Mouse (Mus musculus) frontal cortex, adult (tissue): ENCODE results near the gene Sox3.

ENCODE experiments used
- ATAC-seq: cut with Nextera tagmentation; 2 replicates; pipeline ENCODE4 v1.9.2; 2017; ENCODE audit warnings: mild to moderate bottlenecking, moderate library complexity, mixed read lengths; ENCODE audit not compliant: low TSS enrichment

Sox3 gene

DNA sequence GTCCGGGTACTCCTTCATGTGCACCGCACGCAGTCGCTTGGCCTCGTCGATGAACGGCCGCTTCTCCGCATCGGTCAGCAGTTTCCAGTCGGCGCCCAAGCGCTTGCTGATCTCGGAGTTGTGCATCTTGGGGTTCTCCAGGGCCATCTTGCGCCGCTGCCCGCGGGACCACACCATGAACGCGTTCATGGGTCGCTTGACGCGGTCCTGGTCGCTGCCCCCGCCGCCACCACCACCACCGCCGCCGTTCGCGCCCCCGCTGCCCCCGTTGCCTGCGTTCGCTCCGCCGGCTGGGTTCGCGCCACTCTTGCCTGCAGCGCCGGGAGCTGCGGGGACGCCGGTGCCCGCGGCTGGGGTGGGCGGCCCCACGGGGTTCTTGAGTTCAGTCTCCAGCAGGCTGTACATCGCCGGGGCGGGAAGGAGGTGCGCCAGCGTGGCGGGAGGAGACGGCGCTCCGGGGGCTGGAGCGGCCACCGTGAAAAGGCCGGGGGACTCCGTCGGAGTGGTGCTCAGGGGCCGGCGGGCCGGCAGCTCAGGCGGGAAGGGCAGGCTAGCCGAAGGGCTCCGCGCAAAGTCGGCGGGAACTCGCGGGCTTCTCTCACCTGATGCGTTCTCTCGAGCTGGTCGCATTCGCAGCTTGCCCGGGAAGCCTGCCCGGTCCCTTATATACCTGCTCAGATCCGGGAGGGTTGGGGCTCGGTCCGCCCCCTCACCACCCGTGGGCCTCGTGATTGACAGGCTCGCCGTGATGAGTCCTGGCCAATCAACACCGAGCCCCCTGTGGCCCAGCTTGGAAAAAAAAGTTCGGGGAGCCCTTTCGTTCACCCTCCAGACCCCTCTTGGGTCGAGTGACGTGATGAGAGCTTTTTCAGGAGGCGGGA, at the start of gene Sox3:
Gene Sox3, minus strand, starts transcription at position 630 of the 881 bp plus-strand sequence.
- ATAC-seq = no peak

DNA sequence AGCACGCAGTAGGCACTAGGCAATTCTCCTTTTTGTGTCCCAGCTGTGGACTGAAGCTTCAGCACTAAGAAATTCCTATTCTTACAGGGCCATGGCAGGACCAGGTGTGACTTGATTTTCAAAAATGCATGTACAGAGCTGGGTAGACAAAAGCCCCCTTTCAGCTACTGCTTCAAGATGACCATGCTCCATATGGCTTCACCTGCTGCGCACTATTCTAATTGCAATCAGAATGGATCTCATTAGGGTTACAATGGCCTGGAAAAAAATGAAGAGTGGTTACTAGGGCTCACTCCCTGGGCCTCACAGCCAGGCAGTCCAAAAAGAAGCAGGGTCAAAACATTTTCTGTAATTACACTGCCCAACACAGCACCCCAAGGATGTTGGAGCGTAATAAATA, 47.0 kb upstream of the Sox3 start:
- no peak for ATAC-seq

DNA sequence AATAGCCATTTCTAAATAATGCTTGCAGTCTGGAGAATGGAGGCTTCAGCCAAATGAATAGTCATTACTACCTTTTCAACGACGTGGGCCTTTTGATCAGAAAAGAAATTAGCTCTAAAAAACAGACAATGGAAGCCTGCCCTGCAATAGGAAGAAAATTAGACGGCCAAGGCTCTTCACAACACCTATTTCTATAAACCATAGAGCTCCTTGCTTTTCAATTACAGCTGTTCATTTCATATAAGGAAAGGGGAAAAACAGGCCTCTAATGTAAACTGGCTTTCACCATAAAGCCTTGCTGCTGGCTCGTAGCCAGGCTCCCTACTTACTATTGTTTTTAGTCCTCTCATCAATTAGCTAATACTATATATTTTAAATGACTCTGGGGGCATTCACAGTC, 6.3 kb upstream of the Sox3 start:
- ATAC-seq = no peak

DNA sequence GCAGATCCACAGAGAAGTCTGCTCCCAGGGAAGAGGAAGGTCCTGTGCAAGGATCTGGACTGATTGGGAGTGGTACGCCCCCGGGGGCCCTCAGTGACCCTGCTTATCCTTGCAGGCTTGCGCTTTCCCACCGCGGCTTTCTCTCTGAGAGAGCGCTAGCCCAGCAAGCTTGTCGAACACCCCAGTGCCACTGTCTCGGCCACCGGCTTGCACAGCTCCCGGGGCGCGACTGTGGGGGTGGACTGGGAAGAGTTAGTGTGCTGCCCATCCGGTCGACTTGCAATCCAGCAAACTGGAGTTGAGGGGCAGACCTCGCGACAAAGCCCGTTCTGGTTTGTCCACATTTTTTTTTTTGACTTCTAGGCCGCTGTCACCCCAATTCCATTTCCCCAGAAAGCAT, 5.4 kb upstream of the Sox3 start:
- no peak for ATAC-seq

DNA sequence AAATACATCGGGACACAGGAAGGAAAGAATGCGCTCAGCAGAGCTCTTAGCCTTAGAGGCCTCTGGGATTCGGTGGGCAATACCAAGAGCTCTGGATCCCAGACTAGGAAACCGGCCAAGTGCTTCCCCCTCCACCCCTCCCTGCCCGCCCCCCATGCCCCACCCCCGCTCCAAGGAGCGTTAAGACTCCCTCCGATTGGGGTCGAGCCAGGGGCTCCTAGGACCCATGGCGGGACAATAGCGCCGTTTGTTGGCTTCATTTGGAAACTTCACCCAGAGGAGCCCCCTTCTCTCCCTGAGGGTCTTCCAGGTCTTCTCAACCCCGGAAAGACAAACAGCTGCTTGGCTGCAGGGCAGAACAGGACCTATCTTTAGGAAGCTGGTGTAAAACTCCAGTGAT, 3.1 kb upstream of the Sox3 start:
- no peak for ATAC-seq

DNA sequence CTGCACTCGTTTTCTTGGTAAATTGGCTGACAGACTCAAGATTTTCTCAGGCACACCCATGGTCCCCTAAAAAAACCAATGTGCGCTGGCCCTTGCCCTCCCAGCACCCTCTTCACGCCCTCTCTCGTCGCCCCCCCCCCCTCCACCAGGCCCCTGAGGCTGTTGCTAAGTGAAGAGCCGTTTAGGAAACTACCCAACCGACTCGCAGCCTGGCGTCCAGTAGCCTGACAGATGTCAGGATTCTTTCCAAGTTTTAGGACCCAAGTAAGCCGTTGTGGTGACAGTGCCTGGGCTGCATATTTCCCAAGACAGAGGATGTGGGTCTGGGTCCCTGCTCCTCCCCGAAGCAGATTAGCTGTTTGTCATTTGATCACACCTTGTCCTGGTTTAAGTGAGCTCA, 2.2 kb upstream of the Sox3 start:
- ATAC-seq = no peak

DNA sequence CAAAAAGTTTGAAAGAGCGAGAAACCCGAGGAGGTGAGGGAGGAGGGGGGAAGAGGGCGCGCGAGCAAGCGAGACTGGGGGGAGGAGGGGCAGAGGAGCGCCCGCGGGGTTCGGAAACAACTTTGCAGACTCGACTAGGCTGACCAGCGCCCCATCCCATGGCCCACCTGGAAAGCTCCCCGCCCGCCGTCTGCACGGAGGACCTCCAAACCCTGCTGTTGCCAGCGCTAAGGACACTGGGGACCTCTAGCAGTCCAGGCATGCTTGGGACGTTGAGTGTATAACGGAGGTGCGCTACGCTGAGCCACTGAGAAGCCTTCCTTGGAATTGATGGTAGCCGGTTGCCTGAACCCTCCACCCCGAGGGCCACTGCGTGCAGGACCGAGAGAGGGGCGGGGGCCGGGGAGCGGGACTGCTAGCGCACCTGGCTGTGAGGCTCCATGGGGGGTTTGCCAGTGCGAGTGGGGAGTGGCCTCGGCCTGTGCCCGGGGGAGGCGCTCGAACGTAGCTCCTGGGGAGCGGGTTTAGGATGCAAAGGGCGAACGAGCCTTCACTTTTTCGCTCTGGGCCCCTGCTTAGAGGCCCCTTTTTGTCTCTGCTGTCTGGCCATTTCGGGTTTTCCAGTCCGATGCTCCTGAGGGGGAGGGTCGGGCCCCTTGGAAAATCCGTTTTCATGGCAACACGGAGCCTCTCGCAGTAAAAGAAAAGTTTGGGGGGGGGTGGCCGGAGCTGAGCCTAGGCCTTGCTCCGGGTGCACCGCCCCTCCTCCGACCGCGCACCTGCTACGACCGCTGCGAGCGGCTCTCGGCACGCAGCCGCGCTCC, 702 bp upstream of the Sox3 start:
- no peak for ATAC-seq

DNA sequence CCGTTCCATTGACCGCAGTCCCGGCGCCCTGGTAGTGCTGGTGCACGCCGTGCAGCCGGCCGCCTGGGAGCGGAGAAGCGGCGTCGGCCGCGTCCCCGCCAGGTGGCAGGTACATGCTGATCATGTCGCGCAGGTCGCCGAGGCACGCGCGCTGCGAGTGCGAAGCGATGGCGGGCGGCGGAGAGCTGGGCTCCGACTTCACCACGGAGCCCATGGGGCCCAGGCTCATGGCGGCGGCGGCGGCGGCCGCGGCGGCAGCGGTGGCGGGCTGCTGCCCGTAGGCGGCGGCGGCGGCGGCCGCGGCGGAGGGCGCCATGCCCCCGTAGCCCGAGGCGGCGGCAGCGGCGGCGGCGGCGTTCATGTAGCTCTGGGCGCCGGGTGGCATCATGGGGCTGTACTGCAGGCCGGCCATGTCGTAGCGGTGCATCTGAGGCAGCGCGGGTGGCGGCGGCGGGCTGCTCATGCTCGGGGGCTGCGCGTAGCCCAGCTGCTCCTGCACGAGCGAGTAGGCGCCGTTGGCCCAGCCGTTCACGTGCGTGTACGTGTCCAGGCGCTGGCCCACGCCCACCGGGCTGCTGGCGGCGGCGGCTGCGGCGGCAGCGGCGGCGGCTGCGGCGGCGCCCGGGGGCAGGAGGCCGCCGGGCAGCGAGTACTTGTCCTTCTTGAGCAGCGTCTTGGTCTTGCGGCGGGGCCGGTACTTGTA, 981 bp downstream of the Sox3 start:
- peak; percentile 64 for ATAC-seq

DNA sequence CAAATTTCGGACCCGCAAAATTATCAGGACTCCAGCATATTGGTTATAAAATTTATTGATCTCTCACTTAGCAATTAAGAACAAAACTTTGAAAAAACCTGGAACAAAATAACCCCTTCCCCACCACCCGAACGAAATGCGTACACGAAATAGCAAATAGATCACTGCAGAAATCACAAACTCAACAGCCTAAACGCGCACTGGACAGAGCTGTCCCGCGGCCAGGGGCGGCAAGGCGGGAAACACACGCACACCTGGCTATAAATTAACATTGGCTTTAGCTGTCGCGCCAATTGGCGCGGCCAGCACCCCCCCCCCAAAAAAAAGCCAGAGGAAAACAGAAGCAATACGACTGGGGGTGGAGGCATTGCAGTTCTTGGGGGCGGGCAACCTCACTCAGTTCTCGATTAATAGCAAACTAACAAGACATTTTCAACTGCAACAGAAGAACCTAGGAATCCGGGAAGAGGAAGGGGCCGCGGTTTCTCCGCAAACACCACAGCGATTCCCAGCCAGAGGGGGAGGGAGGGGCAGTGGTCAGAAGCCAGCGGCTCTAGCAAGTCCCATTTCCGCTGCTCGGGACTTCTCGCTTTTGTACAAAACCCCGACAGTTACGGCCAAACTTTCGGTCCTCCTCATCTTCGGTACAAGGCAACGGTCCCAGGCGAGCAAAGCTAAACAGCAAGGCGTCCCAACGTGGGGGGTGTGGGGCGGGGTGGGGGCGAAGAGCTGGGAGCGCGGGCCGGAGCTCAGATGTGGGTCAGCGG, 1.7 kb downstream of the Sox3 start:
- ATAC-seq = no peak

DNA sequence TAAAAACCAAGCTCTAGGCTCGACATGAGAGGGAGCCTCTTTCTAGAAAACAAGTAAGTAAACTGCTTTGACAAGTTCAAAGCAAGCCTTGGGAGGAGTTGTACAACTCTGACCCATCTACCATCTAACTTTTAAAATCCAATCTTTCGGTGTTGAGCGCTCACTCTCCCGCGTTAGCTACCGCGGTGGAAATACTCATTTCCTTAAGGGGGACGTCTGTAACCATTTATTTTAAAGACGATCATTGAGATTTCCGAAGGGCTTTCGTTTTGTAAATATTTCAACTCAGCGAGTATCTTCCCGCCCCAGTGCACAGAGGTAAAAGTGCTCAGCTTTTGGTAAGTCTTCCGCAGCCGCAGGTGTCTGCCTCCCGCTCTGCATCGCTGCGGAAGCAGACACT, 2.6 kb downstream of the Sox3 start:
- no peak for ATAC-seq

DNA sequence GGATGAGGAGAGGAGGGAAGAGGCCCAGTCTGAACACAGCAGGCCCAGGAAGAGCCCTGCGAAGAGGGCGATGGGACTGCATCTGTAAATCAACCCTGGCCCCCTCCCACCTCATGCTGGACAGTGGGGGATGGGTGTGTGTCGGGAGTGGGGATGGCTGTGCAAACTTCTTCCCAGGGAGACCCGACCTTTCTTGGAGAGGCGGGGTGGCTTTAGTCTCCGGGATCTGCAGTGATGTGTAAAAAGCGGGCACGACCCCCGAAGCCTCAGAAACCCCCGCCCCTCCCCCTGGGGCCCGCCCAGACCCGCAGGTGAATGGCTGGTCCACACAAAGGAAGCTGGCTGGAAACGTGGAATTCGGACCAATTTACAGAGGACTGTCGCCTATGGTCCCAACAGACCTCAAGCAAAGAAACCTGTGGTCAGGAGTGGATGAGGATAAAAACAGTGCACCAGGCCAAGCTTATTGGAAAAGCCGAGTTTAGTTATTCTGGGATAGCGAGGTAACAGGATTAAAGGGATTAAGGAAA, 3.2 kb downstream of the Sox3 start:
- ATAC-seq = no peak
